Mouse (Mus musculus) ES-E14 (cell line): ENCODE data around the gene Nfib.

Source experiments
- CHD2 ChIP-seq: IDR thresholded peaks from 2 replicates; pipeline ENCODE4 v1.6.1; 2014; ENCODE audit warnings: mild to moderate bottlenecking, low read depth, low read length, inconsistent platforms
- HCFC1 ChIP-seq: IDR thresholded peaks from 2 replicates; pipeline ENCODE4 v1.6.1; 2012; ENCODE audit warnings: low read length, inconsistent platforms, borderline replicate concordance; ENCODE audit not compliant: insufficient read depth
- MAFK ChIP-seq: IDR thresholded peaks from 2 replicates; pipeline ENCODE4 v1.6.1; 2014; ENCODE audit warnings: mild to moderate bottlenecking, low read depth, low read length, inconsistent platforms; ENCODE audit not compliant: insufficient read depth
- ZNF384 ChIP-seq: IDR thresholded peaks from 2 replicates; pipeline ENCODE4 v1.6.1; 2012; ENCODE audit warnings: low read depth, low read length, inconsistent platforms

- TF ChIP-seq ZNF384 = no peak
- TF ChIP-seq CHD2 = no peak
- TF ChIP-seq HCFC1 = no peak
- no peak for TF ChIP-seq MAFK
Measured at GRCm38 (mm10) chr4:82344787-82345186, 360.8 kb downstream of the Nfib start.
